ENCODE assay signal across 15 mouse cellular contexts in the genomic region with DNA sequence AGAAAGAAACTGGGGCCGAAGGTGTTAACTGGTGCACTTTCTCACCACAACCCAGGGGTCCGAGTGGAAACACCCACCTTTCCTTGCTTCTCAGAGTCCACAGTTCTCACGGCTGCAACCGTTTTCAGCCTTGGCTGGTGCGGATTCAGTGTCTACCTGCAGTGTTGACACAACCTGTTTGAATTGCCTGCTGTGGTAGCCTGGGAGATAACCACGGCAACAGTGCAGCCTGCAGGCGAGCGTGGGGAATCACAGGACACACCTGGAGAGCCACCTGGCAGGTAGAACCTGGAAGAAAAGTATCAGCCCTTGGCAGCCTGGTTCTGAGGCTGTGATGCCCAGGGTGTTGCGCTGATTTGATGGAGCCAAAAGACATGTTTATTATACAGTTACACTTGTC. TPM values are rescaled to one million over a fixed set of nuclear protein-coding genes. Genes with fewer than 3 reads are reported as not detected.
DNase-seq lines count a peak whose midpoint lies in the region; ATAC-seq lines count a peak whose summit lies in the region.
"Had no signal": no experiment of that assay in that cellular context is flagged by ENCODE, and none has a peak within 500 bp of the region (broad histone marks: within the 10 kb centered on the region; RNA-seq: fewer than 3 reads in every experiment).

No protein-coding gene starts in this region.

- H3K9me3 ChIP-seq in kidney, embryonic 15.5 days (replicated peaks): no peaks in the 10 kb centered on the region
- H3K9me3 ChIP-seq: G1E; hindbrain, embryonic 15.5 days; midbrain, embryonic 13.5 days had no signal

- H3K27me3 ChIP-seq in kidney, embryonic 15.5 days: peaks cover 20% of the 10 kb centered on the region
- H3K27me3 ChIP-seq: hindbrain, embryonic 15.5 days had no signal

- DNase-seq in kidney, adult 18-20 months: peak; percentile 61
- DNase-seq in ES-CJ7 (ENCODE audit: low read depth, low spot score): peak; percentile 19
- DNase-seq in kidney, postnatal 14 days: peak; percentile 63
- DNase-seq in lung, postnatal 25 days (ENCODE audit: low spot score): peak; percentile 60
- DNase-seq in gastrocnemius, postnatal 36 days: no peak
- DNase-seq in heart, postnatal 10 days: no peak
- no peak for DNase-seq in embryo, embryonic 11 days
- DNase-seq: adrenal gland, adult 8-10 months; cerebellum, adult 11 months; heart, adult 2 months had no signal

- no peak overlapping the region for H3K9ac ChIP-seq in kidney, embryonic 15.5 days
- H3K9ac ChIP-seq: hindbrain, embryonic 15.5 days; midbrain, embryonic 13.5 days had no signal

- peaks cover 4% of the 10 kb centered on the region; the same call in 1 of the 2 replicates for H3K4me1 ChIP-seq in kidney, embryonic 15.5 days
- H3K4me1 ChIP-seq: hindbrain, embryonic 15.5 days had no signal

- WGBS in kidney, embryonic 15.5 days: 63% methylated on average over 9 of the region's 9 CpGs

- no peaks in the 10 kb centered on the region for H3K36me3 ChIP-seq in kidney, embryonic 15.5 days
- H3K36me3 ChIP-seq: G1E; hindbrain, embryonic 15.5 days; midbrain, embryonic 13.5 days had no signal

- H3K4me2 ChIP-seq in kidney, embryonic 15.5 days: no peak overlapping the region
- H3K4me2 ChIP-seq: hindbrain, embryonic 15.5 days; midbrain, embryonic 13.5 days had no signal

- ATAC-seq in kidney, embryonic 15.5 days (replicated peaks; ENCODE audit: low FRiP score): no peak
- ATAC-seq: midbrain, embryonic 13.5 days had no signal

- H3K4me3 ChIP-seq in kidney, embryonic 15.5 days (replicated peaks): no peak overlapping the region
- H3K4me3 ChIP-seq: erythroblast, embryonic 14.5 days; heart, adult 2 months; hindbrain, embryonic 15.5 days; midbrain, embryonic 13.5 days had no signal

- intact Hi-C loops in gastrocnemius, postnatal 36 days (cut with DNase I): no loop called here
- intact Hi-C loops in heart, postnatal 10 days (cut with DNase I): no loop called here

- H3K27ac ChIP-seq in kidney, embryonic 15.5 days: no peak overlapping the region
- H3K27ac ChIP-seq: heart, adult 2 months; hindbrain, embryonic 15.5 days; midbrain, embryonic 13.5 days had no signal

RNA-seq across cellular contexts. Expression of gene A530084C06Rik, which starts 20.7 kb away (rescaled TPM):
- not detected in 2 replicates for polyA plus RNA-seq in kidney, embryonic 15.5 days (2015; fragmentation: Nextera tagmentation; extraction: Ambion mirVana)
- not detected for total RNA-seq in gastrocnemius, postnatal 36 days (2021)
- under 1 TPM in 1 of 2 experiments, not detected in 1; 0.07 TPM for total RNA-seq in heart, postnatal 10 days (2021)
- total RNA-seq: adrenal gland, adult 8-10 months; G1E had no signal
- polyA plus RNA-seq: erythroblast, embryonic 14.5 days; G1E; heart, adult 2 months; hindbrain, embryonic 15.5 days; midbrain, embryonic 13.5 days had no signal

RNA-seq across cellular contexts. Expression of gene Foxq1, which starts 23.9 kb away (rescaled TPM):
- polyA plus RNA-seq in kidney, embryonic 15.5 days (2015; fragmentation: Nextera tagmentation; extraction: Ambion mirVana): 3.9 and 4.0 TPM in 2 replicates
- not detected for total RNA-seq in gastrocnemius, postnatal 36 days (2021)
- total RNA-seq in heart, postnatal 10 days (2021): under 1 TPM in 1 of 2 experiments, not detected in 1; 0.07 TPM
- polyA plus RNA-seq: erythroblast, embryonic 14.5 days; G1E had no signal

RNA-seq across cellular contexts. Expression of gene Foxf2, which starts 45.8 kb away (rescaled TPM):
- 0.24 and 0.27 TPM in 2 replicates for polyA plus RNA-seq in kidney, embryonic 15.5 days (2015; fragmentation: Nextera tagmentation; extraction: Ambion mirVana)
- not detected for total RNA-seq in gastrocnemius, postnatal 36 days (2021)
- under 1 TPM in 1 of 2 experiments, not detected in 1; 0.10 TPM for total RNA-seq in heart, postnatal 10 days (2021)
- total RNA-seq: adrenal gland, adult 8-10 months had no signal
- polyA plus RNA-seq: erythroblast, embryonic 14.5 days; G1E had no signal

Comparison
In these comparisons a context has a peak if more than half of its experiments do, and no peak if none do; other contexts are left out.
1. DNase-seq: peak in kidney, adult 18-20 months (single experiment), ES-CJ7 (single experiment), kidney, postnatal 14 days (single experiment) and lung, postnatal 25 days (single experiment); none in gastrocnemius, postnatal 36 days (0 of 2), heart, postnatal 10 days (0 of 2) and embryo, embryonic 11 days (single experiment).